Mouse (Mus musculus) liver, adult 2 months (tissue): Measurements from ENCODE around the gene Tmem50b. TPM values are rescaled to one million over a fixed set of nuclear protein-coding genes. Genes with fewer than 3 reads are reported as not detected.
A peak's percentile ranks its signal among the peaks of the same experiment; 100 is the strongest.
"Not testable (repeated sequence)": the region's sequence is repeated elsewhere in the genome, so short reads cannot be mapped to it uniquely, and the experiment has no call there.

ENCODE experiments used
- DNase-seq: peaks from one replicate; pipeline ENCODE4 v3.0.0-alpha.2; 2011; ENCODE audit warnings: low read depth, low spot score; ENCODE audit errors: extremely low read depth
- H3K27ac ChIP-seq: fragments of 200-500 bp; replicated peaks from 2 replicates; pipeline ENCODE4 v1.5.1; 2012; ENCODE audit warnings: low read depth, mild to moderate bottlenecking, control low read depth, inconsistent platforms, low read length; ENCODE audit not compliant: insufficient read depth
- H3K27me3 ChIP-seq: fragments of 200-500 bp; 2 replicates; pipeline ENCODE4 v1.6.1; 2012; ENCODE audit warnings: mild to moderate bottlenecking, moderate library complexity, low read length, inconsistent platforms; ENCODE audit not compliant: control insufficient read depth, insufficient read depth
- H3K36me3 ChIP-seq: fragments of 200-500 bp; 2 replicates; pipeline ENCODE4 v1.6.1; 2012; ENCODE audit warnings: low read length, inconsistent platforms; ENCODE audit not compliant: control insufficient read depth, insufficient read depth
- H3K4me1 ChIP-seq: fragments of 200-500 bp; 2 replicates; pipeline ENCODE4 v1.6.1; 2011; ENCODE audit warnings: low read length; ENCODE audit not compliant: control insufficient read depth, insufficient read depth
- H3K4me3 ChIP-seq: fragments of 200-500 bp; 2 replicates; pipeline ENCODE4 v1.5.1; 2011; ENCODE audit warnings: low read depth, mild to moderate bottlenecking, control low read depth, low read length, moderate library complexity; ENCODE audit not compliant: insufficient read depth
- H3K79me2 ChIP-seq: fragments of 200-500 bp; 2 replicates; pipeline ENCODE4 v1.6.1; 2012; ENCODE audit warnings: inconsistent platforms, mild to moderate bottlenecking, low read length, moderate library complexity; ENCODE audit not compliant: control insufficient read depth, insufficient read depth
- H3K9ac ChIP-seq: fragments of 200-500 bp; 2 replicates; pipeline ENCODE4 v1.6.1; 2012; ENCODE audit warnings: low read depth, mild to moderate bottlenecking, control low read depth, inconsistent platforms, low read length
- CTCF ChIP-seq: fragments of 200-500 bp; IDR thresholded peaks from 2 replicates; pipeline ENCODE4 v1.5.1; 2011; ENCODE audit warnings: low read depth, low read length, control low read depth
- POLR2A ChIP-seq: fragments of 200-500 bp; IDR thresholded peaks from 2 replicates; pipeline ENCODE4 v1.6.1; 2011; ENCODE audit warnings: low read length, control low read depth; ENCODE audit not compliant: insufficient read depth; ENCODE audit errors: extremely low read depth
- WGBS: fragments of 180-500 bp; shearing (Covaris S2); methylation state at CpG from one replicate; pipeline ENCODE4 v1.1.7; 2018; 5-methylcytosine and 5-hydroxymethylcytosine counted together
- polyA plus RNA-seq: library from polyadenylated mRNA; depleted of rRNA; stranded (reverse); fragments of >200 nt; gene quantifications from 2 replicates; pipeline ENCODE4 v1.2.3, GENCODE M21; 2012
- total RNA-seq: library from RNA; depleted of rRNA; stranded (reverse); fragments of >200 nt; gene quantifications from 2 replicates; pipeline ENCODE4 v1.2.3, GENCODE M21; 2014

Tmem50b gene
- total and polyA plus RNA-seq, 2 experiments: 3.0 to 6.2 TPM

- H3K27me3 ChIP-seq: no peaks in the 10 kb centered on the region
- TF ChIP-seq CTCF (no peak), POLR2A (no peak)
- H3K27ac ChIP-seq: no peak overlapping the region
- H3K9ac ChIP-seq: no peak overlapping the region
- no peak overlapping the region for H3K4me3 ChIP-seq
- WGBS: 61% methylated on average over 23 of the region's 23 CpGs
- H3K4me1 ChIP-seq: no peaks in the 10 kb centered on the region
- no peaks in the 10 kb centered on the region for H3K79me2 ChIP-seq
- DNase-seq: no peak
- H3K36me3 ChIP-seq: no peaks in the 10 kb centered on the region
Observed at GRCm38 (mm10) chr16:91533097-91534001, 64.3 kb downstream of the Tmem50b start.

GRCm38 (mm10) chr16:91532429-91532828 lies 65.2 kb downstream of the Tmem50b start:
- Histone ChIP-seq H3K9ac (no peak overlapping the region), H3K27me3 (no peaks in the 10 kb centered on the region), H3K36me3 (no peaks in the 10 kb centered on the region), H3K27ac (no peak overlapping the region), H3K4me1 (no peaks in the 10 kb centered on the region), H3K4me3 (no peak overlapping the region), H3K79me2 (no peaks in the 10 kb centered on the region)
- no peak for TF ChIP-seq POLR2A
- no peak for TF ChIP-seq CTCF
- no peak for DNase-seq
- 95% methylated on average over 2 of the region's 2 CpGs for WGBS

GRCm38 (mm10) chr16:91531856-91532255 lies 65.7 kb downstream of the Tmem50b start:
- H3K36me3 ChIP-seq: no peaks in the 10 kb centered on the region
- TF ChIP-seq POLR2A (no peak), CTCF (no peak)
- H3K4me1 ChIP-seq: no peaks in the 10 kb centered on the region
- no peak overlapping the region for H3K9ac ChIP-seq
- H3K27me3 ChIP-seq: no peaks in the 10 kb centered on the region
- no peak overlapping the region for H3K27ac ChIP-seq
- no peak for DNase-seq
- H3K4me3 ChIP-seq: no peak overlapping the region
- no peaks in the 10 kb centered on the region for H3K79me2 ChIP-seq
- WGBS: 83% methylated on average over 6 of the region's 6 CpGs

GRCm38 (mm10) chr16:91530830-91531229 lies 66.8 kb downstream of the Tmem50b start:
- H3K4me3 ChIP-seq, H3K9ac ChIP-seq, H3K79me2 ChIP-seq, H3K4me1 ChIP-seq, H3K27ac ChIP-seq, H3K27me3 ChIP-seq, DNase-seq, H3K36me3 ChIP-seq: not testable (repeated sequence)
- WGBS: 74% methylated on average over 4 of the region's 4 CpGs

GRCm38 (mm10) chr16:91528578-91528977 lies 69.0 kb downstream of the Tmem50b start:
- no peaks in the 10 kb centered on the region for H3K79me2 ChIP-seq
- H3K4me1 ChIP-seq: no peaks in the 10 kb centered on the region
- H3K27ac ChIP-seq: no peak overlapping the region
- no peaks in the 10 kb centered on the region for H3K36me3 ChIP-seq
- WGBS: 83% methylated on average over 9 of the region's 9 CpGs
- H3K9ac ChIP-seq: no peak overlapping the region
- H3K27me3 ChIP-seq: no peaks in the 10 kb centered on the region
- H3K4me3 ChIP-seq: no peak overlapping the region
- DNase-seq: no peak
- no peak for TF ChIP-seq POLR2A
- peak; percentile 13; the same call in 1 of the 2 replicates for TF ChIP-seq CTCF

- Histone ChIP-seq H3K27ac (no peak overlapping the region), H3K9ac (no peak overlapping the region), H3K36me3 (no peaks in the 10 kb centered on the region), H3K4me1 (no peaks in the 10 kb centered on the region), H3K79me2 (no peaks in the 10 kb centered on the region), H3K27me3 (no peaks in the 10 kb centered on the region), H3K4me3 (no peak overlapping the region)
- DNase-seq: no peak
- TF ChIP-seq POLR2A (no peak), CTCF (no peak)
- WGBS: 68% methylated on average over 5 of the region's 5 CpGs
Observed at GRCm38 (mm10) chr16:91527500-91527899, 70.1 kb downstream of the Tmem50b start.
